Mouse (Mus musculus) kidney, postnatal 25 days (tissue): ENCODE measurements around the gene Arhgap18.

ENCODE experiments used
- DNase-seq, 2 experiments: peaks; one replicate each; pipeline ENCODE4 v3.0.0; 2021; ENCODE audit warnings: mixed read lengths in 2 of 2

Gene Arhgap18

DNA sequence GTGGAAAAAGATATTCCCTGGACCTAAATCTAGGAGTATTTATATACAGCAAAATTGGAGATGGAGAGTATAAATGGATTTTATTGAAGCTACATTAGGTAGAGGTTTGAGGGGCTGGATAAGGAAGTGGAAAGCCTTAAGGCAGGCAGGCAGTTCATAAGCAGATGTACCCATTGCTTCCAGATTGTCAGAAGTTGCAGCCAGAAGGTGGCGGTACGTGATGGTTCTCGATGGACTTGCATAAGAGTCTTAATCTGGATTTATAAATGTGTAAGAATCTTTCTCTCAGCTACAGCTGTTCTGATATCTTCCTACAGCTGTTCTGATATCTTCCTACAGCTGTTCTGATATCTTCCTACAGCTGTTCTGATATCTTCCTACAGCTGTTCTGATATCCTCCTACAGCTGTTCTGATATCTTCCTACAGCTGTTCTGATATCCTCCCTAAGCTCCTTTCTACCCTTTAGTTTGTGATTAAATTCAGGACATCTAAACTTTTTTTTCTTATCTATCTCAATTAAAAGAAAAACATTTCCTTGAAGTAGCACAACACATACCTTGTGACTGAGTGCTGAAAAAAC is 79.5 kb downstream of the Arhgap18 start:
- DNase-seq, result no peak

GRCm38 (mm10) chr10:26833393-26833792 is 80.2 kb downstream of the Arhgap18 start:
- no peak for DNase-seq

GRCm38 (mm10) chr10:26849311-26849710 is 96.1 kb downstream of the Arhgap18 start:
- DNase-seq, result no peak

DNA sequence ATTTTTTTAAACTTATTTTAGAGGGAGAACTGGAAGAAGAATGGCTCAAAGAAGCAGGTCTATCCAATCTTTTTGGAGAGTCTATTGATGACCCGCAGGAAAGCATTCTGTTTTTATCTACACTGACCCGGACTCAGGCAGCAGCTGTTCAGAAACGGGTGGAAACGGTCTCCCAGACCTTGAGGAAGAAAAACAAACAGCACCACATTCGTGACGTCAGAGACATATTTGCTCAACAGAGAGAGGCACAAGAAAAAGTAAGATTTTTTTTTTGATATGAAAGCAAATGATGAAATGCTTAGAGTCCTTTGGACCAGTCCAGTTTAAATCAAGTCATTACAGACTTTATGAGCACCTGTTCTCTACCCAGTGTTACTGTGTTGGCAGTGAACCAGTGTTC is 96.6 kb downstream of the Arhgap18 start:
- DNase-seq, result no peak

GRCm38 (mm10) chr10:26854556-26855100 is 101.4 kb downstream of the Arhgap18 start:
- DNase-seq, result no peak

DNA sequence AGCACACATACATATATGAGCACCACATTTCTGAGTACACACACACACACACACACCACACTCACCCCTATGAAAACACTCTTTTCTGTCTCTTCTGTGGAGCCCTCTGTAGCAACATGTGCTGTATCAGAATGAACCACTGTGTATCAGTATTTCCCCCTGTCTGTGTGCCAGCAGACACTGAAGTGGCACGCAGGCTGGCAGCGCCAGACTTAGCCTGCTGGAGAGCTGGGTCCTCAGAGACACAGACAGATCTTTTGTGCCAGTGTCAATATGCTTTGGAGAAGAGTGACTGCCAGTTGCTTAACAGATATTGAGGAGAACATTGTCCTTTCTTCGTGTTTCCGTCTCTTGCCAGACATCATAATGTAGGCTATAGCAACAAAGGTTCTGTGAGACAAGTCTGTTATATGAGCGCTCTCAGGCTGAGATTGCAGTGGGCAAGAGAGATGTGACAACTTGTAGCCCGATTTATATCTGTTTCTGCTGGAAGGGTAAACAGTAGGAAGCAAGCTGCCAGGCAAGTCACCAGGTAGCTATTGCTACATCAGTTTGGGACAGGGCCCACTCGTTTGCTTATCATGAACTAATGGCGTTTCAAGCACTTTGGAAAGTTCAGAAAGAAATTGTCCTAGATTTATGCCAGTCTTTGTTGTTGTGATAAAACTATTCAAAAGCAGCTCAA is 102.8 kb downstream of the Arhgap18 start:
- DNase-seq, result no peak

GRCm38 (mm10) chr10:26857583-26857982 is 104.4 kb downstream of the Arhgap18 start:
- DNase-seq, result no peak

- DNase-seq, result no peak
Measured at GRCm38 (mm10) chr10:26858537-26858936, 105.3 kb downstream of the Arhgap18 start.

DNA sequence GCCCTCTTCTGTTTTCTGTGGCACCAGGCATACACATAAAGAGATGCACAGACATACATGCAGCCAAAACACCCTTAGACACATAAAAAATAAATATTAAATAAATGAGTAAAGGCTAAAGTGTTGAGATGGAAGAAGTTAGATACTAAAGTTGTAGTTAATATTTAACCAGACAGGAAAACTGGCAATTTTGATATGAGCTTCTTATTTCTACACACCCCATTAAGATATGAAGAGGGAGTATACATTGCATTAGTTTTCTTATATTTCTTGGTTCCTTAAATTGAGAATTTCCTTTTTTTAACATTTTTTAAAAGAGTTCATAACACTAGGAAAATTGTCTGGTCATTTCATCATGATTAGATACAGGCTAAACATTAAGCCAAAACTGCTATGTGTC is 108.0 kb downstream of the Arhgap18 start:
- DNase-seq, result no peak

DNA sequence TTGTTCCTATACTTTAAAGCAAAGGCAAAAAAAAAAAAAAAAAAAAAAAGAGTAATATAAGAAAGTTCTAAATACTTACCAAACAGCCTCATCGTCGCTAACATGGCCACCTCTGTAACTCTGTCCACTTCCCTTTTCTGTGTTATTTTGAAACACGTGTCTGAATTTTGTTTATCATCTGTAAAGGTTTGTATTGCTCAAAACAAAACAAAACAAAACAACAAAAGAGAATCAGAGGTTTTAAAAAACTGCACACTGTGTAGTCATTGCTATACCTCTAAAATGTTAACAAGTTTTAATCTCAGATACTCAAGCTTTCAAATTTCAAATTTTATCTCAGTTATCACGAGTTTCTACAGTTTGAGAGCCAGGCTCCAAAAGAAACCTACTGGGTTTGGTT is 109.0 kb downstream of the Arhgap18 start:
- no peak for DNase-seq

- DNase-seq, result no peak
Measured at GRCm38 (mm10) chr10:26863982-26864381, 110.8 kb downstream of the Arhgap18 start.

DNA sequence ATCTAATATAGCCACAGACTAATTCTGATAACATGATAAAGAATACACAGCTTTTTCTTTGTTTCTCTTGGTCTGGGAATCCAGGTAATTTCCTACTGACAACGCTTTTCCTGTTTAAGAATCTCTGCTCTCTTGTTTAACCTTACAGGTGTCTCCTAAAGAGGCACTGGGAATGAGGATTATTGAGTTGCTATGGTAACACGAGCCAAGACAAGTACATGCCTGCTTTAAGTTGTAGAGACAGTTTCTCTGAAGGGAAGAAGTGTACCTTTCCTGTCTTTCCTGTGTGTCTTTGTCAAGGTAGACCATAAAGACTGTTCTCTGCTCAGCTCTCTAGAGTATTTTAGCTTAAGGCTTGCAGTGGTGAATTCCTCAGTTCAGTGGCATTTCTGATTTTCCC is 117.6 kb downstream of the Arhgap18 start:
- DNase-seq, result no peak

DNA sequence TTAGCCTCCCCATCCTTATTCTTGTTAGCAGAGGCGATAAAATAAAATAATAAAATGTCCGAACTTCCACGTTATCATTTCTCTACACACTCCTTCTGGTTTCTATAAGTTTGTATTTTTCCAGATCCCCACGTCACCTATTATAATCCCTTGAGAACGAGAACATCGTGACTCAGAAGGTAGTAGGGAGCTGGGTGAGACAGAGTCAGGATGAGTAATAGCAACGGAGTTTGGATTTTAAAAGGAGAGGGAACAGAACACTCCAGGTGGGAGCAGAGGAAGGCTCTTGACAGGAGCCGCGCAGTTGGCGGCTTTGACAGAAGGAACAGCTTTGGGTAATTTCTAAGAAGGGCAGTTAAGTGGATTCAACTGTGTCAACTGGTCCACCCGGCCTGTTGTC is 124.1 kb downstream of the Arhgap18 start:
- DNase-seq, result no peak

DNA sequence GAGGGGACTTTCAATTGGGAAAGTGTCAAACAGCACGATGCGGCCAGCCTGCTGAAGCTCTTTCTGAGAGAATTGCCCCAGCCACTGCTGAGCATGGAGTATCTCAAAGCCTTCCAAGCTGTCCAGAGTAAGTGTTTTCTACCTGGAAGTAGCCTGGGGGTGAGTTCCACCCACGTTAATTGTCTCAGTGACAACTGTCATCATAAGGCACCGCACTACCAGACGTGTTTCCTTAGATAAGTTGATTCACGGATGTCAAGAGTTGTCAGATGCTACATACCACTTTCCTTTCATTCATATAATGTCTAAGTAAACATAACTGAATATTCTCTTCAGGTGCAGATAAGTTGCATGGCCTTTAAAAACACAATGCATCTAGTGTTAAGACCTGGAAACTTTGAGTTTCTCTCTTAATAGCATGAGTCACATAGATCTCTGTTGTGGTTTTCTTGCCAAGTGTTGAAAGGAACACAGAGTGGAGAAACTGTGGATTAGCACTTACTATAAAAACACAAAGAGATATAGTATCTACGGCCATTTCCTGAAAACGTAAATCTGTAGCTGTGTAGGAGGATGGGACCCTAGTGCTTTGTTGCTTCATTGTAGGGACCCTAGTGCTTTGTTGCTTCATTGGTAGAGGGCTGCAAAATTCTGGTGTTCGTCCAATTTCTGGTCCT is 125.8 kb downstream of the Arhgap18 start:
- DNase-seq, result no peak

GRCm38 (mm10) chr10:26884949-26885348 is 131.7 kb downstream of the Arhgap18 start:
- no peak for DNase-seq

- DNase-seq, result no peak
Measured at GRCm38 (mm10) chr10:26889226-26889625, 136.0 kb downstream of the Arhgap18 start.

DNA sequence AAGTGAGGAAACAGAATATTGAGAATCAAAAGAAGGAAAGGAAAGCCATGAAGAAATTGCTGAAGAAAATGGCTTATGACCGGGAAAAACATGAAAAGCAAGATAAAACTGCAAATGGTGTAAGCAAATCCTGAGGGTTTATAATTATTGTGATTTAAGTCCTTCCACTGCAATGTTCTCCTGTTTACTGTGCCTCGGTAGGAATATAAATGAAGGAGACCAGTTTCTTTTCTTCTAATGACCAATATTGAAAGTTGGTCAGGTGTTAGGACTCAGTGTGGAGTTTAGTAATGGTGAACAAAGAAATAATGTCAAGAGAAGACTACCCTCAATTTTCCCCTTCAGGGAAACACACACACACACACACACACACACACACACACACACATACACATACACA is 136.5 kb downstream of the Arhgap18 start:
- no peak for DNase-seq

DNA sequence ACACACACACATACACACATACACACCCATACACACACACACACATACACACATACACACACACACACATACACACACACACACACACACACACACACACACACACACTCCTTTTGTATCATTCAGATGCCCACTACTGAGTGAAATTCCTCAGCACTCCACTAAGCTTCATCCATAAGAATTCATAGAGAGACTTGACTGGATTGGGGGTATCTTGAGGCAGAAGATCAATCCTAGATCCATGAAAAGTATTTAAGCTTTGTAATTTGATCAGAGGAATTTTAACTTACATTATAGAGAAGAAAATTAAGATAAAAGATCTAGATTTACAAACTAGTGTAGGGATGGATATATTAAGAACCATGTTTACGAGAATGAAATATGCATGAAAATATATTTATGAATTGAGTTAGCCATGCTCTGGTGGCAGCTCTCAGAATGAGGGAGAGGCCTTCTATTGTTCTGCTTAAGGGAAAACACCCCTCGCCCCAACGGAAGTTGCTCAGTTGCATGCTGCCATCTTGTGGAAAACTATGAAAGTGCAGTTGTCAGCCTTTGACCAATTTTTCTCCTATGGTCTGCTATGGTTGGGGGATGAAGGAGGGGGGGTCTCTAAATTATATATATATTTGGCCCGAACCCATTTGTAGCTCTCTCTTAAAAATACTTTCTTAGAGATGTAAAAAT is 137.2 kb downstream of the Arhgap18 start:
- DNase-seq, result peak; percentile 51 to 70

DNA sequence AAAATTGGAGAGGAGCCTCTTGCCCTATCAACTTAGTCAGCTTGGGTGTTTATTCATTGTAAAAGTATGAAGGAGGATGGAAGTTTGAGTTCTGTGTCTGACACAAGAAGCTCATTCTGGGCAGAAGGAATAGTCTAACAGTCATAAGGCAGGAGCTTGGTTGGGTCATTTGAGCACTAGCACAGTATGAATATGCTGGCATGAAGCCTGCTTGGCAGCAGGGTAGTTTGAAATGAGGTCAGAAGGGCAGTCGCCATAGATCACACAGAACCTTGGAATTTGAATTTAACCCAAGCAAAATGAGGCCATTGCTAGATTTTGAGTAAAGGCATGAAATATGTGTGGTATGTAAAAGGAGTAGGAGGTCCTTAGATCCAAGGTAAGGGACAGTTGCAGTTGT is 139.9 kb downstream of the Arhgap18 start:
- peak; percentile 47 to 58 for DNase-seq

DNA sequence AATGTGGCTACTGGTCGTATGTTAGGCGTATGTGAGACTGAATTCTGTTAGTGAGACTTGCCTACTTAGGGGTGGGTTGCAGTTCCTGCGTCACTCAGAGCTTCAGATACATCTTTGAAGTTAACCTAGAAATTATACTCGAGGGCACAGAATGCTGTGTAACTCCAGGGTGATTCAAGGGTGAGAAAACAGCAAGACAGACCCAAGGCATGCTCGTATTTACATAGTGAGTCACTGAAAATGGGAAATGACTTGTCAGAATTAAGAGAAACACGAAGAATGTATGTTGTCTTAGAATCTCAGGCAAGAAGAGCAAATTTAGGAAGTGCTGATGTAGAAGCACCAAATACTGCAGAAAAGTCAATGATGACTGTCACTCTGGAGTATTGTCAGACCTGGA is 142.5 kb downstream of the Arhgap18 start:
- no peak for DNase-seq

- no peak for DNase-seq
Measured at GRCm38 (mm10) chr10:26900426-26900825, 147.2 kb downstream of the Arhgap18 start.

GRCm38 (mm10) chr10:26903781-26904180 is 150.6 kb downstream of the Arhgap18 start:
- DNase-seq, result no peak

DNA sequence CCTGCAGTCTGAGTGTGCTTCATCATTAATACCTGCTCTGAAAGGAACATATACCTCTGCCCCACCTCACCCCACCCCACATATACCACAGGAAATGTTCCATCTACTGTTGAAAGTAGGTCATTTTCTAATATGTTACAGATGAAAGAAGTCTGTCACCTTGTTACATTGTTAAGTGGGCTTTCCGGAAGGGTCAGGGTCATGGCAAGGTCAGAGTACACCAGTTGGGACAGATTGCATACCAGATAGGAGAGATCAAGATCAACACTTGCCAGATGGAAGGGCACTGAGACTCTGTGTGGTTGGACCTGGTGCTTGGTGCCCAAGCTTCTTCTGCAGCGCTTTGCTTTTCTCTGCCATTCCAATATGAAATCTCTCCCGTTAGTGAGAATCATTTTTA is 158.0 kb downstream of the Arhgap18 start:
- DNase-seq, result no peak
